Mouse (Mus musculus): ENCODE results near the gene Napsa.

The Napsa gene

DNA sequence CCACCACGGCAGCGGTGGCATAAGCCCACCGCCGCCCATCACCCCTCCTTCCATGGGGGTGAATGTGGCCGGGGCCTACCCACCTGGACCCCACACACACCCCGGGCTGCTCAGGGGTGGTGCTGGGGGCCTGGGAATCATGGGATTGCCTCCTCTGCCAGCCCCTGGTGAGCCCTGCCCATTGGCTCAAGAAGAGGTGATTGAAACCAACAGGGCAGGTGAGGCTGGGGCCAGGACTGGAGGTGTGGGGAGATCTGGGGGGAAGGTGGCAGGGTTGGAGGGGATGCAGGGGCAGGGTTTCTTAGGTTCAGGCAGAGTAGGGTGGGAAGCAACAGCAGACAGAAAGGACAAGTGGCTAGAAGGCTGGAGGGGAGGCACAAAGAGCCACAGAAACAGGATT lies 23.9 kb downstream of the Napsa start:
- no peak for DNase-seq (ENCODE audit: low spot score)

- DNase-seq (ENCODE audit: low spot score) = no peak
These were observed 24.9 kb downstream of the Napsa start for GRCm38 (mm10) chr7:44596996-44597538.

- no peak for DNase-seq (ENCODE audit: low spot score)
These were observed 25.5 kb downstream of the Napsa start for GRCm38 (mm10) chr7:44597666-44598065.

DNA sequence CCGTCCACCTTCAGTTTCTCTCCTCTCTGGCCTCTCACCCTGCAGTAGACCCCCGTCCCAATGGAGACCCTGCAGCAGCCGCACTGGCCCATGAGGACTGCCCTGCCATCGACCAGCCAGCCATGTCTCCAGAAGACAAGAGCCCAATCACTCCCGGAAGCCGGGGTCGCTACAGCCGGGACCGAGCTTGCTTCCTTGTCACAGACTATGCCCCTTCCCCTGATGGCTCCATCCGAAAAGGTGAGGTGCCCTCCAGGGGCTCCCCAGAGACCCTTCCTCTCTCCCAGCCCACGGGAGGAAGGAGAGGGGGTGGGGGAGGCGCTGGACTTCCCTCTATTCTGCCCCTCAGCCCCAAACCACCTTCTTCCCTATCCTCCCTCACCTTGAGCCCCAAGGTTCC lies 26.2 kb downstream of the Napsa start:
- no peak for DNase-seq (ENCODE audit: low spot score)

- DNase-seq (ENCODE audit: low spot score) = no peak
These were observed 28.6 kb downstream of the Napsa start for GRCm38 (mm10) chr7:44600691-44601262.

DNA sequence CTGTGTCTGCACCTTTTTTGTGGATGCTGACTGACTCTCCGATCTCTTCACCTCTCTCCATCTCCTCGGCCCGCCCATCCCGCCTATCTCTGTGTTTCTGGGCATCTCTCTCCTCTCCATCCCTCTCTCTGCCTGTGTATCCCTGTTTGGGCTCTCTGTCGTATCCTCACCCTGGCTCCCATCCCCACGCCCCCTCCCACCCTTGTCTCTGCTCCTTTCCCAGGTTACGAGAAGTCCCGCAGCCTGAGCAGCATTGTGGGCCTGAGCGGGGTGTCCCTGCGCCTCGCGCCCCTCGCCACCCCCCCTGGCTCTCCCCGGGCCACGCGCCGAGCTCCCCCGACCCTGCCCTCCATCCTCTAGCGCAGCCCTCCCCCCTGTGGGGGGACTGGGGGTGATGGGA lies 29.5 kb downstream of the Napsa start:
- DNase-seq (ENCODE audit: low spot score) = no peak

DNA sequence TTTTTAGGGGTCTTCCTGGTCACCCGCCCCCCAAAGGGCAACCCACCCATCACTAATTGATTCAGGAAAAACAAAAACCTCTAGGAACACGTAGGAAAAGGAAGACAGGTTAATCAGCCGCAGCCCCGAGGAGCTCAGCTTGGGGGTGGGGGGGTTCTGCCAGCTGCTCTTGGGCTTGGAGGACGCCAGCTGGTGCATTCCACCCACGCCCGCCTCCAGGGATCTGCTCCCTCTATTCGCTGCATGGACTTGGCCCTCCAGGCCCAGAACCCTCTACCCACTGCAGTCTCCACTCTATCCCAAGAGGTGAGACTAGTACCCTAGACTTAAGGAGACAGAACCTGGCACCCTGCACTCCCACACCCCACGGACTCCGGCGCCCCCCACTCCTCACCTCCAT lies 30.3 kb downstream of the Napsa start:
- no peak for DNase-seq (ENCODE audit: low spot score)

GRCm38 (mm10) chr7:44603186-44603855 lies 31.1 kb downstream of the Napsa start:
- no peak for DNase-seq (ENCODE audit: low spot score)

- no peak for DNase-seq (ENCODE audit: low spot score)
These were observed 32.0 kb downstream of the Napsa start for GRCm38 (mm10) chr7:44604139-44604606.

- DNase-seq (ENCODE audit: low spot score) = no peak
These were observed 32.4 kb downstream of the Napsa start for GRCm38 (mm10) chr7:44604619-44605018.

DNA sequence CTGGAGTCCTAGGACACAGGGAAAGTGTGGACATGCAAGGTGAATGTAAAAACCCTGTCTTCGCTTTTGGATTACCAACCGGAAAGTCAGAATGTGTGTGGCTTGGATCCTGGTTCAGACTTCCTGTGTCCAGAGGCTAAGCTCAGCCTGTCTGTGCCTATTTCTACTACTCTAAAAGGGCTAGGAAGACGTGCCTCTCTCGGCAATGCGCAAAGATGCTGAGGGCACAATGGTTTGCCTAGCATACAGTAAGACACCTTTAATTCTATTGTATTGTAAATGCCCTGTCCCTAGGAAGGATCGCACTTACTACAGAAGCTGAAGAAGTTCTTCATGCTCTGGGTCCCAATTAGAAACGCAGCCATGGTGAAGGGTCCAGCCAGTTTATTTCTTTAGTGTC lies 33.3 kb downstream of the Napsa start:
- no peak for DNase-seq (ENCODE audit: low spot score)

DNA sequence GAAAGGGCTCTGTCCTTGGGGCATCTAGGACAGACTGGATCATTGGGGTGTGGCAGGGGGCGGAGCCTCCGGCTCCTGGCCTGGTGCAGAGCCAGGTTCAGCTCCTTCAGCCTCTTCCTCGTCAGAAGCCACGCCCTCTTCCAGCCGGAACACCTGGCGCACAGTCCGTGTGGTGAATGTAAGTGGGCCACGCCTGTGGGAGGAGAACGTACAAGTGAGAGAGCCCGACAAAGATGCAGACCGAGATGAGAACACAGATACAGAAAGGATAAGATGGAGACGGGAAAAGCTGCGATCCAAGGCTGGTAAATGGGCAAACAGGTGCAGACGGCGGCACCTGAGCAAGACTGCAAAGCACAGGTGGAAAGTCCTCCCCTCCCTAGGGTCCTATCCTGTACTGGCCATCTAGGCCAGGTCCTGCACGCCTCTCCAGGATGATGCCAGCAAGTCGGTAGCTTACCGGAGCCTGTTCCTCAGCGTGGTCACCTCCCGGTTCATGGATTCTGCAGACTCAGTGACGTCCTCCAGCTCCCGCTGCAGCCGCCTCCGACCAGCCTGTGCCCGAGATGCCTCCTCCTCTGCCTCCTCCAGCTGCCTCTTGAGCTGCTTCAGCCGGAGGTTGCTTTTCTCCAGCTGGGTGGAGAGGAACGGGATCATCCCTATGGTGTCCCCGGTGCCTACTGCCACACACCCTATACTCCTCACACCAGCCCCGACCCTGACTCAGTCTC lies 34.2 kb downstream of the Napsa start:
- no peak for DNase-seq (ENCODE audit: low spot score)

DNA sequence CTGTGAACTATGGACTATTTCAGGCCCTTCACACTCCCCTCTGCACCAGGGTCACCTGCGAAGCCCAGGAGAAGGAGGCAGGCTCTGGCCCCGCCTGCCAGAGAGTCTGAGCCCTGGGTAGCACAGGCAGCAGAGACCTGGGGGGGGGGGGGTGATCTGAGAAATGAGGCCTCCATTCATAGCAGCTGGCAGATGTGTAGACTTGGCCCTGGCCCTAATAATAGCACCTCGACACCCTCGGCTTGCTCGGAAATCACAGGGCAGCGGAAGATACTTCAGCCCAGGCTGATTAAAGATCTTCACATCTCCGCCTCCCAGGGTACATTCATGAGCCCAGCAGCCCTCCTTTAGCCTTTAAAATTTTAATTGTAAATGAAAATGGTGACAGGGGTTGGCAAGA lies 40.0 kb downstream of the Napsa start:
- DNase-seq (ENCODE audit: low spot score) = no peak

GRCm38 (mm10) chr7:44614041-44614688 lies 42.0 kb downstream of the Napsa start:
- no peak for DNase-seq (ENCODE audit: low spot score)

DNA sequence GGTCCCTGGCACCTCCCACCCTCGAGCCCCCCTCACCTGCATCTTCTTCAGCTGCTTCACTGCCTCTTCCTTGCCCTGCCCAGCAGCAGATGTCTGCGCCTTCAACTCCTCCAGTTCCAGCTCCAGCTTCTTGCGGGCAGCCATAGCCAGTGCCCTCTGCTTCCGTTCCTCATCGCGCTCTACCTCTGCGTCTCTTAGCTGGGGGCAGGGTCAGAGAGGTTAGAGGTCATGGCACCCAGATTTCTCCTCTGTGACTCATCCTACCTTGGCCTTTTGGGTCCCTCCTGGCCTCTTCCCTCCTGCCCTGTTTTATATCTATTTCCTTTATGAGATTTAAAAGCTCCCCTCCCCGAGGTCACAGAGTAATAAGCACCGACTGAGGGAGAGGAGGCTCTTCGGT lies 43.1 kb downstream of the Napsa start:
- DNase-seq (ENCODE audit: low spot score) = no peak

GRCm38 (mm10) chr7:44615987-44616386 lies 43.8 kb downstream of the Napsa start:
- no peak for DNase-seq (ENCODE audit: low spot score)

- no peak for DNase-seq (ENCODE audit: low spot score)
These were observed 44.9 kb downstream of the Napsa start for GRCm38 (mm10) chr7:44617059-44617458.

DNA sequence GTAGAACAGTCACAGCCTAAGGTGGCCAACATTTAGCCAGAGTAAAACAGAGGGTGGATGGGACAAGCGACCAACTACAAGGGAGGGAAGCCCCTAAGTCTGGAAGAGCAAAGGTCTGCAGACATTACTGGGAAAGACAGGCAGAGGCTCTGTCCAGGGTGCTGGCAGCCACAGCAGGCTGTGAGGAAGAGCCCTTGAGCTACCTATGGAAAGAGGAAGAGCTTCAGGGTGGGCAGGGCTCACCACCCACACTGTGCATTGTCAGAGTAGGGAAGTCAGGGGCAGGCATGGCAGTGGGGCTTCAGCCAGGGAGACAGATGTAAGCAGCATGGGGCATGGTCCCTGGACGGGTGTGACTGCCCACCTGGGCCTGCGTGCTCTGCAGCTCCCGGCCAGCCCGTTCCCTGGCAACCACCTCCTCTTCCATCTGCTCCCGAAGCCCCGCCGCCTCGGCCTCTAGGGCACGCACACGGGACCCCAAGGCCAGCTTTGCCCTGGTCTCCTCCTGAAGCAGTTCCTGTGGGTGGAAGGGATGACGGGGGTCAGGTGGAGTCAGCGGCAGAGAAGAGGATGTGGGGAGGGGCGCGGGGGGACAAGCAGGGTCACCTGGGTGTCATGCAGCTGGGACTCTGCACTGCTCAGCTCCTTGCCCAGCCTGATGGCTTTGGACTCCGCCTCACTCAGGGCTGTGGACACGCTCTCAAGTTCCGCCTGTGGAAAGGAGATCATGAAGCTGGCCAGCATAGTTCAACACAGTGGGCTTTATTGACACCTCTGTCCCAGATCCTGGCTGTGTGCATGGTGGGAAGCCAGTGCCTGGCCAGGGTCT lies 51.7 kb downstream of the Napsa start:
- no peak for DNase-seq (ENCODE audit: low spot score)

DNA sequence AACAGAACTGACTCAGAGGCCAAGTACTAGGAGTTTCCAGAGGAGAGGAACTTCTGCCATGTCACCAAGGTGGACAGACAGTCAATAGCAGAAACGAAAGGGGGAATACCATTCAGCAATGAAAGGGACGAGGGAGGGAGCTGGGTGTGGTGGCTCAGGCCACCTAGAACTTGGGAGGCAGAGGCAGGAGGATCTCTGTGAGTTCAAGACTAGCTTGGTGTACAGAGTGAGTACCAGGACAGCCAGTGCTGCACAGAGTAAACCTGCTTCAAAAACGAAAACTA lies 52.3 kb downstream of the Napsa start:
- no peak for DNase-seq (ENCODE audit: low spot score)

DNA sequence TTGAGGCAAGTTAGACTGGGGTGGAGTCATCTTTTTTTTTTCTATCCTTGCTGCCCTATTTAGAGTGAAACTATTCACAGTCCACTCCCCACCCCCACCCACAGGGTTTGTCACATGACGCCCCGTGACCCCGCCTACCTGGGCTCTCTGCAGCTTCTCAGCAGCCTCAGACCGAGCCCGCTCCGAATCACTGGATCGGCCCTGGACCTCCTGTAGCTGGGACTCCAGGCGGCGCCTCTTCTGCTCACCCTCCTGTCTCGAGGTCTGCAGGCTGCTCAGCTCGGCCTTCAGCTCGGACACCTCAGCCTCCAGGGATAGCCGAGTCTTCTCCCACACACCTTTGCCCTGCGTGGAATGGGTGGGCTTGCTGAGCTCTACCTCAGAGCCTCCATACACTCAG lies 52.6 kb downstream of the Napsa start:
- no peak for DNase-seq (ENCODE audit: low spot score)

- DNase-seq (ENCODE audit: low spot score) = no peak
These were observed 53.3 kb downstream of the Napsa start for GRCm38 (mm10) chr7:44625241-44626067.

All from ovary, postnatal 10 days (tissue).